Mouse (Mus musculus) heart, embryonic 12.5 days (tissue): ENCODE measurements around the gene Cavin4. TPM values are rescaled to one million over a fixed set of nuclear protein-coding genes. Genes with fewer than 3 reads are reported as not detected.

Source experiments
- ATAC-seq: fragments of 200-750 bp; cut with Nextera tagmentation; 2 replicates; pipeline ENCODE4 v1.8.0; 2017; ENCODE audit warnings: moderate TSS enrichment, moderate library complexity; ENCODE audit not compliant: insufficient number of reproducible peaks, low FRiP score
- H3K27ac ChIP-seq: fragments of 300-500 bp; sonication (generic); 2 replicates; pipeline ENCODE4 v1.5.1; 2016; ENCODE audit warnings: mild to moderate bottlenecking, moderate library complexity; ENCODE audit not compliant: poor library complexity, severe bottlenecking
- H3K27me3 ChIP-seq: fragments of 300-500 bp; sonication (generic); replicated peaks from 2 replicates; pipeline ENCODE4 v1.6.1; 2016; ENCODE audit warnings: mild to moderate bottlenecking, moderate library complexity
- H3K36me3 ChIP-seq: fragments of 300-500 bp; sonication (generic); 2 replicates; pipeline ENCODE4 v1.6.1; 2016; ENCODE audit warnings: mild to moderate bottlenecking, moderate library complexity
- H3K4me1 ChIP-seq: fragments of 300-500 bp; sonication (generic); replicated peaks from 2 replicates; pipeline ENCODE4 v1.6.1; 2016; ENCODE audit warnings: mild to moderate bottlenecking
- H3K4me2 ChIP-seq: fragments of 300-500 bp; sonication (generic); 2 replicates; pipeline ENCODE4 v1.6.1; 2016; ENCODE audit warnings: mild to moderate bottlenecking, moderate library complexity
- H3K4me3 ChIP-seq: fragments of 300-500 bp; sonication (generic); 2 replicates; pipeline ENCODE4 v1.5.1; 2016; ENCODE audit warnings: mild to moderate bottlenecking
- H3K9ac ChIP-seq: fragments of 300-500 bp; sonication (generic); 2 replicates; pipeline ENCODE4 v1.6.1; 2016; ENCODE audit warnings: mild to moderate bottlenecking, moderate library complexity
- H3K9me3 ChIP-seq: fragments of 300-500 bp; sonication (generic); replicated peaks from 2 replicates; pipeline ENCODE4 v1.6.1; 2016; ENCODE audit warnings: mild to moderate bottlenecking, moderate library complexity
- WGBS: fragments of 180-500 bp; shearing (Covaris S2); methylation state at CpG from one replicate; pipeline ENCODE4 v1.1.7; 2016; 5-methylcytosine and 5-hydroxymethylcytosine counted together
- polyA plus RNA-seq: library from polyadenylated mRNA; unstranded; fragments of >200 nt; fragmentation: Nextera tagmentation; extraction: Ambion mirVana; gene quantifications from 2 replicates; pipeline ENCODE4 v1.2.1, GENCODE M21; 2016

Gene Cavin4
- 1.7 and 2.5 TPM in 2 replicates for polyA plus RNA-seq

DNA sequence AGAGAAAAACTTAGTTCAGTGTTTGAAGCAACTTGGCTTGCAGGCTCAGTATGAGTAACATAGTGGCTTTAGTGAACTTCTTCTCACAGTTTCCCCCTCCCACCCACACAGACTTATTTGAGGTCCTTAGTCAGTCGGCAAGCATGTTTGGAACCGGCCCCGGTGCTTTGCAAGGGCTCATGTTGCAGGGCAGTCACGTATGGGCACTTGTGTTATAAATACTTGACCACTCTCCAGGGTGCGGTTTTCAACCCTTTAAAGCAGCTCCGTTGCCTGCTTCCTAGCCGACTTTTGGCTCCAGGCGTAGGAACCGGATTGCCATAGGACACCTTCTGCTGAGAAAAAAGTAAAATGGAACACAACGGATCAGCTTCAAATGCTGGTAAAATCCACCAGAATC lies at the start of gene Cavin4:
TSS of gene Cavin4 (plus strand) at position 244 of the 400 bp plus-strand sequence.
- Histone ChIP-seq H3K4me1 (peaks cover 7% of the 10 kb centered on the region), H3K9ac (no peak within 1 kb of the TSS), H3K9me3 (no peaks in the 10 kb centered on the region), H3K27me3 (no peaks in the 10 kb centered on the region), H3K27ac (peak within 1 kb of the TSS; percentile 43; the same call in 1 of the 2 replicates), H3K4me2 (no peak within 1 kb of the TSS), H3K36me3 (peaks cover 39% of the 10 kb centered on the region), H3K4me3 (no peak within 1 kb of the TSS)
- ATAC-seq = no peak
- WGBS = 73% methylated on average over 10 of the region's 10 CpGs

DNA sequence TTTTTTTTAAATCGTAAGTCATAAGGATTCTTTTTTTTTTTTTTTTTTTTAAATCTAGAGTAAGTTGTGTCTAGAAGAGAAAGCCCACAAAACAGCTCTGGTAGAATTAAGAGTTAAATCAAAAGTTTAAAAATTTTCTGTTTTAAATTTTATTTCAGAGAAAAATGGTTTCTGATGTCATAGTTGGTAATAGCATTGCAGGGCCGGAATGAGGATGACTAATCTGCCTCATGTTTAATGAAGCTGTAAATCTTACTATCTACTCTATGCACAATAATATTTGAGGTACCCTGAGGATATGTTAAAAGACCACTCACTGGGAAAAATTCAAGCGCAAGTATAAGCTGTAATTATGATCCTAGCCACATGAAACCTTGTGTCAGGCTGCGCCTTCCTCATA lies 47.8 kb upstream of the Cavin4 start:
- H3K9me3 ChIP-seq = no peaks in the 10 kb centered on the region
- no peak overlapping the region for H3K4me3 ChIP-seq
- ATAC-seq = no peak
- WGBS = 93% methylated on average over 4 of the region's 4 CpGs
- H3K4me1 ChIP-seq = peaks cover 7% of the 10 kb centered on the region; the same call in 1 of the 2 replicates
- H3K9ac ChIP-seq = no peak overlapping the region
- peaks cover 32% of the 10 kb centered on the region for H3K36me3 ChIP-seq
- H3K4me2 ChIP-seq = no peak overlapping the region
- no peak overlapping the region for H3K27ac ChIP-seq
- no peaks in the 10 kb centered on the region for H3K27me3 ChIP-seq

DNA sequence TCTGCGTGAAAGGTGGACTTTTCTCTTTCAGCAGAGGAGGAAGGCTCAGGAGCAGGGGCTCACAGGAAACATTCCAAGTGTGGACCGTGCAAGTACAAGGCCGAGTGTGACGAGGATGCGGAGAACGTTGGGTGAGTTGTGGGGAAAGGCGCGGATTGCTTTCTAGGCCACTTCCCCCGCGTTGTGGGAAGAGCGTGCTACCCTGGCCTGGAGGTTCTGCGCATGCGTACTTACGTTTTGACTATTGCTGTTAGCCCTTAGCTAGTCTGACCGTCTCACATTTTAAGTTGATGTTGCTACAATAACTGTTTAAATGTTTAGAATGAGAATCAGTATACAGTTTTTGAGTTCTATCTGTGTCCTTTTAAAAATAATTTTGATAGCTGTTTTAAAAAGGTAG lies 46.1 kb upstream of the Cavin4 start:
- H3K9me3 ChIP-seq = no peaks in the 10 kb centered on the region
- no peak overlapping the region for H3K4me2 ChIP-seq
- WGBS = 94% methylated on average over 15 of the region's 15 CpGs
- H3K9ac ChIP-seq = no peak overlapping the region
- H3K4me1 ChIP-seq = peaks cover 7% of the 10 kb centered on the region; the same call in 1 of the 2 replicates
- H3K4me3 ChIP-seq = no peak overlapping the region
- H3K36me3 ChIP-seq = peaks cover 34% of the 10 kb centered on the region
- H3K27ac ChIP-seq = no peak overlapping the region
- ATAC-seq = no peak
- H3K27me3 ChIP-seq = no peaks in the 10 kb centered on the region

- no peak overlapping the region for H3K9ac ChIP-seq
- H3K27me3 ChIP-seq = no peaks in the 10 kb centered on the region
- H3K27ac ChIP-seq = no peak overlapping the region
- no peaks in the 10 kb centered on the region for H3K9me3 ChIP-seq
- 90% methylated on average over 6 of the region's 6 CpGs for WGBS
- no peak overlapping the region for H3K4me3 ChIP-seq
- ATAC-seq = no peak
- H3K36me3 ChIP-seq = peaks cover 42% of the 10 kb centered on the region
- H3K4me2 ChIP-seq = no peak overlapping the region
- H3K4me1 ChIP-seq = peaks cover 7% of the 10 kb centered on the region; the same call in 1 of the 2 replicates
These were observed 43.2 kb upstream of the Cavin4 start for GRCm38 (mm10) chr4:48620121-48620520.

GRCm38 (mm10) chr4:48622246-48622645 lies 41.1 kb upstream of the Cavin4 start:
- Histone ChIP-seq H3K4me2 (no peak overlapping the region), H3K4me3 (no peak overlapping the region), H3K27ac (no peak overlapping the region), H3K36me3 (peaks cover 37% of the 10 kb centered on the region), H3K9me3 (no peaks in the 10 kb centered on the region), H3K27me3 (no peaks in the 10 kb centered on the region), H3K9ac (no peak overlapping the region), H3K4me1 (no peaks in the 10 kb centered on the region)
- no peak for ATAC-seq
- 78% methylated on average over 6 of the region's 6 CpGs for WGBS

DNA sequence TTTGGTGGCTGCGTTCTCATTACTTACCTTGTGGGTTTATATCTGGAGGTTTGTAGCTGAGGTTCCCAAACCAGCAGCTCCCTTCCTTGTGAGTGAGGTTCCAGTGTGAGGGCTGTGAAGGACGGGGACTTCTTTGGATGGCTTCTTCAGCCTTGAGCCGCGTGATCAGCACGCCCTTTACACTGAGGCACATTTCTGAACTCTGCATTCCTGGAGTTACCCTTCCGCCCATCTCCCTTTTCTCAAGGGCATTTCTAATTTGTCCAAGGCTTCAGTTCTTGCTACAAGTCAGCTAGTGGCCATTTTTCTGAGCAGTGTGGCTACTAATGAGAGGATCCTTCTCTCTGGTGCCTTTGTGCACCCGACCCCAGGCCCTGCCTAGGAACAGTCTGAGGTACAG lies 40.4 kb upstream of the Cavin4 start:
- 87% methylated on average over 7 of the region's 7 CpGs for WGBS
- no peak for ATAC-seq

DNA sequence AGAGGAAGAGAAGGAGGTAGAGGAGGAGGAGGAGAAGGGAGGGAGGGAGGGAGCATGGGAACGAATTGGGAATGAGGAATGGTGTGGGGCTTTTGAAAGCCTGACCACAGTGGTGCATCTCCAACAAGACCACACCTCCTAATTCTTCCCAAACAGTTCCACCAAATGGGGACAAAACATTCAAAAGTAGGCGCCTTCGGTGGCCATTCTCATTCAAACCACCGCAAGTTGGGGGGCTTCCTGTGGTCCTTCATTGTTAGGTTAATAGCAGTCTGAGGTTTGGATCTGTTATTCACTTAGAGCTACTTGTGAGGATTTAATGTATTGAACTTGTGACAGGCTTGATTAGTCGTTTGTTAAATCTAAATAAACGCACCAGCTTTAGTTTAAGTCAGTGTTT lies 38.4 kb upstream of the Cavin4 start:
- Histone ChIP-seq H3K27me3 (no peaks in the 10 kb centered on the region), H3K36me3 (peaks cover 53% of the 10 kb centered on the region), H3K9ac (no peak overlapping the region), H3K27ac (no peak overlapping the region), H3K4me2 (no peak overlapping the region), H3K9me3 (no peaks in the 10 kb centered on the region), H3K4me3 (no peak overlapping the region), H3K4me1 (peaks cover 4% of the 10 kb centered on the region; the same call in 1 of the 2 replicates)
- 84% methylated on average over 6 of the region's 6 CpGs for WGBS
- no peak for ATAC-seq

More for the DNA sequence above, 40.4 kb upstream of the Cavin4 start:
- H3K4me3 ChIP-seq = no peak overlapping the region
- peaks cover 41% of the 10 kb centered on the region for H3K36me3 ChIP-seq
- no peaks in the 10 kb centered on the region for H3K27me3 ChIP-seq
- no peak overlapping the region for H3K27ac ChIP-seq
- no peaks in the 10 kb centered on the region for H3K9me3 ChIP-seq
- no peak overlapping the region for H3K9ac ChIP-seq
- no peak overlapping the region for H3K4me2 ChIP-seq
- H3K4me1 ChIP-seq = no peaks in the 10 kb centered on the region

GRCm38 (mm10) chr4:48625836-48626235 lies 37.5 kb upstream of the Cavin4 start:
- H3K27me3 ChIP-seq = no peaks in the 10 kb centered on the region
- no peak overlapping the region for H3K9ac ChIP-seq
- H3K4me2 ChIP-seq = no peak overlapping the region
- ATAC-seq = no peak
- H3K4me1 ChIP-seq = peaks cover 11% of the 10 kb centered on the region
- H3K9me3 ChIP-seq = no peaks in the 10 kb centered on the region
- H3K36me3 ChIP-seq = peaks cover 51% of the 10 kb centered on the region
- no peak overlapping the region for H3K4me3 ChIP-seq
- WGBS = 92% methylated on average over 9 of the region's 9 CpGs
- no peak overlapping the region for H3K27ac ChIP-seq

DNA sequence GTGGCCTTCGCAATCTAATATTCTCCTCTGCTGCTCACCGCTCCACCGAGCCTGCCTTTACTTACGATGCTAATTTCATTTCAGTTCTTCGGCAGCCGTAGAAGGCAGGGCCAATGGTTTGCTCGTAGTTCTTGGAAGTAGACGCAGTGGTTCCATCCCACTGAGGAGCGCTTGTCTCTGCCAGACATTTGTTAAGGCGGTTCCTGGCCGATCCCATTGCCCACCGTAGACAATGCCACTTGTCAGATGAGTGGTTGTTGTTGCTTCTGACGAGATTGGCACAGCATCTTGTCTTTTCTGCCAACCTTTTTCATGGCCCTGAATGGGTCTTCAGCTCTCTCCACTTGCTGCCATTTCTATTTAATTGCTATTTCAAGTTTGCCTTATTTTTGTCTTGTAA lies 33.9 kb upstream of the Cavin4 start:
- ATAC-seq = no peak
- H3K27me3 ChIP-seq = no peaks in the 10 kb centered on the region
- 94% methylated on average over 13 of the region's 13 CpGs for WGBS
- H3K9me3 ChIP-seq = no peaks in the 10 kb centered on the region
- H3K4me1 ChIP-seq = peaks cover 19% of the 10 kb centered on the region
- peaks cover 47% of the 10 kb centered on the region for H3K36me3 ChIP-seq
- no peak overlapping the region for H3K4me2 ChIP-seq
- H3K27ac ChIP-seq = no peak overlapping the region
- no peak overlapping the region for H3K9ac ChIP-seq
- H3K4me3 ChIP-seq = no peak overlapping the region

DNA sequence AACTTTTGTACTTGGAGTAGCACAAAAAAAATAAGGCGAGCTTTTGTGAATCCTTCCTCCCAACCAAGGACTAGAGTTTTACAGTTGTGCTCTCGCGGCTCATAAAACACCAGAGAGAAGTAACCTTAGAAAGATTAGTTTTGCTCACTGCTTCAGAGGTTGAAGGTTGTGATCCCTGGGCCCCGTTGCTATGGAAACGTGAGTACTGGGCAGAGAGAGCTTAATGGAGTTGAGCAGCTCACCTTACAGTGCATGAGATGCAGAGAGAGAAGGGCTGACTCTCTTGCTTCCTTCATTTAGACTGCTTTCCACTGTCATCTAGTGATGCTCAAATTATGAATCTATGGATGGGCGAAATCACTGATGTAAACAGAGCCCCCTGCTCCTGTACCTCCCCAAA lies 29.8 kb upstream of the Cavin4 start:
- H3K9ac ChIP-seq = no peak overlapping the region
- 87% methylated on average over 6 of the region's 6 CpGs for WGBS
- H3K4me1 ChIP-seq = peaks cover 30% of the 10 kb centered on the region
- H3K36me3 ChIP-seq = peaks cover 37% of the 10 kb centered on the region
- no peaks in the 10 kb centered on the region for H3K27me3 ChIP-seq
- no peaks in the 10 kb centered on the region for H3K9me3 ChIP-seq
- H3K4me3 ChIP-seq = no peak overlapping the region
- no peak for ATAC-seq
- no peak overlapping the region for H3K4me2 ChIP-seq
- H3K27ac ChIP-seq = no peak overlapping the region

- H3K27ac ChIP-seq = no peak overlapping the region
- H3K27me3 ChIP-seq = no peaks in the 10 kb centered on the region
- H3K36me3 ChIP-seq = peaks cover 35% of the 10 kb centered on the region
- ATAC-seq = no peak
- no peaks in the 10 kb centered on the region for H3K9me3 ChIP-seq
- H3K4me3 ChIP-seq = no peak overlapping the region
- WGBS = 72% methylated on average over 2 of the region's 2 CpGs
- H3K4me2 ChIP-seq = no peak overlapping the region
- H3K4me1 ChIP-seq = peaks cover 33% of the 10 kb centered on the region
- H3K9ac ChIP-seq = no peak overlapping the region
These were observed 29.3 kb upstream of the Cavin4 start for GRCm38 (mm10) chr4:48634058-48634457.

DNA sequence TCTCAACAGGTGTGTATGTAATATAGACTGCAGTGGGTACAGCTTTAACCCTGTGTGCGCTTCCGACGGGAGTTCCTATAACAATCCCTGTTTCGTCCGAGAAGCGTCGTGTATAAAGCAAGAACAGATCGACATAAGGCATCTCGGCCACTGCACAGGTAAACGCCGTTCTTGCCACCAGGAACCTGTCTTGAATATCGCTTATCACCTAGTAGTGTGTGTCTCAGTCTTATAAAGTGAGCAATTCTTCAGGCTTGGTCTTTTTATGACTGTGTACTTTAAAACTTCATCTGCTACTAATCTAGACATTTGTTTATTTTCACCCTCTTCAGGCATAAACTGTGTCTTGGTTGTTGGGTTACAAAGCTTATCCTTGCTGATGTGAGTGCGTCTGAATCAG lies 26.5 kb upstream of the Cavin4 start:
- H3K9ac ChIP-seq = no peak overlapping the region
- H3K27ac ChIP-seq = no peak overlapping the region
- H3K4me2 ChIP-seq = no peak overlapping the region
- peaks cover 44% of the 10 kb centered on the region for H3K36me3 ChIP-seq
- WGBS = 91% methylated on average over 13 of the region's 13 CpGs
- no peaks in the 10 kb centered on the region for H3K9me3 ChIP-seq
- H3K4me1 ChIP-seq = peaks cover 14% of the 10 kb centered on the region
- no peak overlapping the region for H3K4me3 ChIP-seq
- no peak for ATAC-seq
- H3K27me3 ChIP-seq = no peaks in the 10 kb centered on the region
